Mouse (Mus musculus): ENCODE measurements around the gene Vsig1.

The Vsig1 gene

GRCm38 (mm10) chrX:140907360-140907759, at the start of gene Vsig1:
Gene Vsig1 (plus strand): TSS chrX:140907608.
- DNase-seq (ENCODE audit: low spot score in 2 of 2): no peak

GRCm38 (mm10) chrX:140862760-140863159, 44.6 kb upstream of the Vsig1 start:
- DNase-seq (ENCODE audit: low spot score in 2 of 2): no peak

GRCm38 (mm10) chrX:140863431-140863830, 44.0 kb upstream of the Vsig1 start:
- DNase-seq (ENCODE audit: low spot score in 2 of 2): no peak

GRCm38 (mm10) chrX:140887193-140887592, 20.2 kb upstream of the Vsig1 start:
- no peak for DNase-seq (ENCODE audit: low spot score in 2 of 2)

- DNase-seq (ENCODE audit: low spot score in 2 of 2): no peak
Observed at GRCm38 (mm10) chrX:140891796-140892195, 15.6 kb upstream of the Vsig1 start.

- no peak for DNase-seq (ENCODE audit: low spot score in 2 of 2)
Observed at GRCm38 (mm10) chrX:140903487-140903886, 3.9 kb upstream of the Vsig1 start.

- DNase-seq (ENCODE audit: low spot score in 2 of 2): no peak
Observed at GRCm38 (mm10) chrX:140921321-140921720, 13.9 kb downstream of the Vsig1 start.

- no peak for DNase-seq (ENCODE audit: low spot score in 2 of 2)
Observed at GRCm38 (mm10) chrX:140932066-140932465, 24.7 kb downstream of the Vsig1 start.

- no peak for DNase-seq (ENCODE audit: low spot score in 2 of 2)
Observed at GRCm38 (mm10) chrX:140933263-140933662, 25.9 kb downstream of the Vsig1 start.

- DNase-seq (ENCODE audit: low spot score in 2 of 2): no peak
Observed at GRCm38 (mm10) chrX:140936271-140936670, 28.9 kb downstream of the Vsig1 start.

GRCm38 (mm10) chrX:140953618-140954017, 46.2 kb downstream of the Vsig1 start:
- DNase-seq (ENCODE audit: low spot score in 2 of 2): peak; percentile 9 to 12

- peak; percentile 72 to 80 for DNase-seq (ENCODE audit: low spot score in 2 of 2)
Observed at GRCm38 (mm10) chrX:140956272-140956940, 49.0 kb downstream of the Vsig1 start, which contains the start of the genes Psmd10 and Atg4a. Gene Psmd10 (minus strand): TSS chrX:140956728. Gene Atg4a (plus strand): TSS chrX:140956907.

- no peak for DNase-seq (ENCODE audit: low spot score in 2 of 2)
Observed at GRCm38 (mm10) chrX:140956959-140957358, 49.6 kb downstream of the Vsig1 start.

- no peak for DNase-seq (ENCODE audit: low spot score in 2 of 2)
Observed at GRCm38 (mm10) chrX:140978943-140979342, 71.5 kb downstream of the Vsig1 start.

GRCm38 (mm10) chrX:140979546-140979945, 72.1 kb downstream of the Vsig1 start:
- no peak for DNase-seq (ENCODE audit: low spot score in 2 of 2)

- no peak for DNase-seq (ENCODE audit: low spot score in 2 of 2)
Observed at GRCm38 (mm10) chrX:140980163-140980562, 72.8 kb downstream of the Vsig1 start.

GRCm38 (mm10) chrX:140983206-140983960, 76.0 kb downstream of the Vsig1 start:
- DNase-seq (ENCODE audit: low spot score in 2 of 2): no peak

GRCm38 (mm10) chrX:140984795-140985194, 77.4 kb downstream of the Vsig1 start:
- no peak for DNase-seq (ENCODE audit: low spot score in 2 of 2)

GRCm38 (mm10) chrX:140985256-140985655, 77.8 kb downstream of the Vsig1 start:
- DNase-seq (ENCODE audit: low spot score in 2 of 2): no peak
